Mouse (Mus musculus) testis, adult 2 months (tissue): Measurements from ENCODE around the gene Wbp1.

ENCODE experiments used
- CTCF ChIP-seq: fragments of 200-500 bp; IDR thresholded peaks from 2 replicates; pipeline ENCODE4 v1.5.1; 2012; ENCODE audit warnings: low read depth, mild to moderate bottlenecking, inconsistent platforms, low read length, moderate library complexity; ENCODE audit not compliant: control insufficient read depth, insufficient read depth, insufficient replicate concordance
- POLR2A ChIP-seq: fragments of 200-500 bp; IDR thresholded peaks from 2 replicates; pipeline ENCODE4 v1.6.1; 2012; ENCODE audit warnings: low read depth, mild to moderate bottlenecking, inconsistent platforms, low read length, moderate library complexity; ENCODE audit not compliant: control insufficient read depth

DNA sequence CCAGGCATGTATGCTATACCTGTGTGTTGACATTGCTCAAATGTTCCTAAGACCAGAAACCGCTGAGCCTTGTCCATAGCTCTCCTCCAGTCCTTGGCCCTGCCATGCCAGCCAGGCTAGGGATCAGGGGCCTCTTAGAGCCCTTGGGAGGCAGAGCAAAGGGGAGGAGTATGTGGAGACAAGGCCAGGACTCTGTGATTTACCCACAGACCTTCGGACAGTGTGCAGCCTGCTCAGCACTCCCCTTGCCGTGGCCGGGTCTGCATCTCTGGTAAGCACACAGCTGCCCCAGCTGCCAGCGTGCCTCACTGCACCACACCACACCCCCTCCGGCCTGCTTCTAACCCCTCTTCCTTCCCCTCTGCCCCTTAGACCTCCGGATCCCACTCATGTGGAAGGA lies 25.9 kb upstream of the Wbp1 start:
- no peak for TF ChIP-seq POLR2A
- no peak for TF ChIP-seq CTCF
